Mouse (Mus musculus): ENCODE data around the gene Lin54. TPM values are rescaled to one million over a fixed set of nuclear protein-coding genes. Genes with fewer than 3 reads are reported as not detected.
A peak's percentile ranks its signal among the peaks of the same experiment; 100 is the strongest.
"Not testable (repeated sequence)": the region's sequence is repeated elsewhere in the genome, so short reads cannot be mapped to it uniquely, and the experiment has no call there.

The Lin54 gene
- polyA plus RNA-seq, 1 experiment from 2014 or later, result 13.6 TPM

GRCm38 (mm10) chr5:100430966-100431365, 69.5 kb downstream of the Lin54 start:
- no peaks in the 10 kb centered on the region for H3K9me3 ChIP-seq
- H3K36me3 ChIP-seq, result peaks cover 21% of the 10 kb centered on the region
- H3K27me3 ChIP-seq, result no peaks in the 10 kb centered on the region
- 71% methylated on average over 2 of the region's 2 CpGs for WGBS
- no peak overlapping the region for H3K27ac ChIP-seq
- ATAC-seq (ENCODE audit: insufficient number of reproducible peaks, insufficient read depth, low FRiP score, low TSS enrichment), result no peak
- peak overlapping the region; percentile 78; the same call in 1 of the 2 replicates for H3K4me2 ChIP-seq (replicated peaks)
- no peak overlapping the region for H3K4me3 ChIP-seq
- peaks cover 30% of the 10 kb centered on the region for H3K4me1 ChIP-seq
- no peak overlapping the region for H3K9ac ChIP-seq

- Histone ChIP-seq H3K4me2 (replicated peaks) (peak overlapping the region; percentile 78), H3K4me1 (peaks cover 34% of the 10 kb centered on the region), H3K4me3 (peak overlapping the region; percentile 79), H3K9me3 (no peaks in the 10 kb centered on the region), H3K9ac (peak overlapping the region; percentile 73), H3K36me3 (peaks cover 30% of the 10 kb centered on the region), H3K27me3 (no peaks in the 10 kb centered on the region), H3K27ac (peak overlapping the region; percentile 92)
- 5% methylated on average over 11 of the region's 11 CpGs for WGBS
- no peak for ATAC-seq (ENCODE audit: insufficient number of reproducible peaks, insufficient read depth, low FRiP score, low TSS enrichment)
Measured at GRCm38 (mm10) chr5:100430076-100430390, 70.4 kb downstream of the Lin54 start.

- H3K9ac ChIP-seq, result peak overlapping the region; percentile 90
- H3K4me2 ChIP-seq (replicated peaks), result peak overlapping the region; percentile 95
- peak; percentile 99 for ATAC-seq (ENCODE audit: insufficient number of reproducible peaks, insufficient read depth, low FRiP score, low TSS enrichment)
- no peaks in the 10 kb centered on the region for H3K27me3 ChIP-seq
- peaks cover 35% of the 10 kb centered on the region for H3K36me3 ChIP-seq
- H3K9me3 ChIP-seq, result no peaks in the 10 kb centered on the region
- peaks cover 40% of the 10 kb centered on the region for H3K4me1 ChIP-seq
- H3K27ac ChIP-seq, result peak overlapping the region; percentile 92
- peak overlapping the region; percentile 79 for H3K4me3 ChIP-seq
- WGBS, result under 1% methylated on average over 53 of the region's 53 CpGs
Measured at GRCm38 (mm10) chr5:100429344-100430075, 70.9 kb downstream of the Lin54 start.

GRCm38 (mm10) chr5:100428734-100429343, 71.6 kb downstream of the Lin54 start:
- ATAC-seq (ENCODE audit: insufficient number of reproducible peaks, insufficient read depth, low FRiP score, low TSS enrichment), result peak; percentile 35; the same call in 1 of the 2 replicates
- Histone ChIP-seq H3K4me3 (peak overlapping the region; percentile 79), H3K27me3 (no peaks in the 10 kb centered on the region), H3K9me3 (no peaks in the 10 kb centered on the region), H3K4me1 (peaks cover 45% of the 10 kb centered on the region), H3K9ac (peak overlapping the region; percentile 90), H3K4me2 (replicated peaks) (peak overlapping the region; percentile 95), H3K27ac (peak overlapping the region; percentile 92), H3K36me3 (peaks cover 42% of the 10 kb centered on the region)
- under 1% methylated on average over 20 of the region's 20 CpGs for WGBS

GRCm38 (mm10) chr5:100428031-100428733, 72.3 kb downstream of the Lin54 start:
- Histone ChIP-seq H3K4me3 (peak overlapping the region; percentile 79), H3K27ac (0 out of 2 replicates have a peak overlapping the region, but pooled peaks have one; percentile 46), H3K9me3 (no peaks in the 10 kb centered on the region), H3K4me2 (replicated peaks) (peak overlapping the region; percentile 95), H3K27me3 (no peaks in the 10 kb centered on the region), H3K9ac (peak overlapping the region; percentile 90), H3K4me1 (peaks cover 45% of the 10 kb centered on the region), H3K36me3 (peaks cover 49% of the 10 kb centered on the region)
- no peak for ATAC-seq (ENCODE audit: insufficient number of reproducible peaks, insufficient read depth, low FRiP score, low TSS enrichment)
- WGBS, result 13% methylated on average over 5 of the region's 5 CpGs

GRCm38 (mm10) chr5:100427276-100427675, 73.2 kb downstream of the Lin54 start:
- H3K4me2 ChIP-seq (replicated peaks), result peak overlapping the region; percentile 95
- H3K36me3 ChIP-seq, result peaks cover 58% of the 10 kb centered on the region
- H3K9me3 ChIP-seq, result no peaks in the 10 kb centered on the region
- H3K9ac ChIP-seq, result peak overlapping the region; percentile 90; the same call in 1 of the 2 replicates
- no peak for ATAC-seq (ENCODE audit: insufficient number of reproducible peaks, insufficient read depth, low FRiP score, low TSS enrichment)
- WGBS, result 43% methylated on average over 9 of the region's 9 CpGs
- peak overlapping the region; percentile 79 for H3K4me3 ChIP-seq
- H3K4me1 ChIP-seq, result peaks cover 45% of the 10 kb centered on the region
- no peak overlapping the region for H3K27ac ChIP-seq
- no peaks in the 10 kb centered on the region for H3K27me3 ChIP-seq

GRCm38 (mm10) chr5:100425823-100426222, 74.6 kb downstream of the Lin54 start:
- ATAC-seq (ENCODE audit: insufficient number of reproducible peaks, insufficient read depth, low FRiP score, low TSS enrichment); H3K27me3 ChIP-seq; H3K4me3 ChIP-seq; H3K9me3 ChIP-seq; H3K9ac ChIP-seq; H3K27ac ChIP-seq: not testable (repeated sequence)
- H3K4me2 ChIP-seq (replicated peaks), result peak overlapping the region; percentile 95
- peaks cover 71% of the 10 kb centered on the region for H3K36me3 ChIP-seq
- 70% methylated on average over 2 of the region's 2 CpGs for WGBS
- H3K4me1 ChIP-seq, result peaks cover 44% of the 10 kb centered on the region

GRCm38 (mm10) chr5:100424252-100424651, 76.2 kb downstream of the Lin54 start:
- no peaks in the 10 kb centered on the region for H3K9me3 ChIP-seq
- peaks cover 84% of the 10 kb centered on the region for H3K36me3 ChIP-seq
- H3K27ac ChIP-seq, result no peak overlapping the region
- H3K27me3 ChIP-seq, result no peaks in the 10 kb centered on the region
- H3K9ac ChIP-seq, result no peak overlapping the region
- 84% methylated on average over 3 of the region's 3 CpGs for WGBS
- H3K4me1 ChIP-seq, result peaks cover 37% of the 10 kb centered on the region
- H3K4me3 ChIP-seq, result 0 out of 2 replicates have a peak overlapping the region, but pooled peaks have one; percentile 5
- no peak for ATAC-seq (ENCODE audit: insufficient number of reproducible peaks, insufficient read depth, low FRiP score, low TSS enrichment)
- peak overlapping the region; percentile 25 for H3K4me2 ChIP-seq (replicated peaks)

- Histone ChIP-seq H3K27ac (no peak overlapping the region), H3K4me2 (replicated peaks) (0 out of 2 replicates have a peak overlapping the region, but pooled peaks have one; percentile 25), H3K36me3 (peaks cover 89% of the 10 kb centered on the region), H3K4me1 (peaks cover 37% of the 10 kb centered on the region), H3K9me3 (no peaks in the 10 kb centered on the region), H3K4me3 (no peak overlapping the region), H3K27me3 (no peaks in the 10 kb centered on the region), H3K9ac (no peak overlapping the region)
- WGBS, result 76% methylated on average over 7 of the region's 7 CpGs
- no peak for ATAC-seq (ENCODE audit: insufficient number of reproducible peaks, insufficient read depth, low FRiP score, low TSS enrichment)
Measured at GRCm38 (mm10) chr5:100423626-100424025, 76.8 kb downstream of the Lin54 start.

GRCm38 (mm10) chr5:100418861-100419260, 81.6 kb downstream of the Lin54 start:
- Histone ChIP-seq H3K4me1 (0 out of 2 replicates have a peak, but pooled peaks cover 6% of the 10 kb centered on the region), H3K4me2 (replicated peaks) (no peak overlapping the region), H3K27me3 (no peaks in the 10 kb centered on the region), H3K4me3 (no peak overlapping the region), H3K9ac (no peak overlapping the region), H3K27ac (no peak overlapping the region), H3K36me3 (peaks cover 47% of the 10 kb centered on the region), H3K9me3 (no peaks in the 10 kb centered on the region)
- 62% methylated on average over 4 of the region's 4 CpGs for WGBS
- no peak for ATAC-seq (ENCODE audit: insufficient number of reproducible peaks, insufficient read depth, low FRiP score, low TSS enrichment)

- H3K4me2 ChIP-seq (replicated peaks), result no peak overlapping the region
- peaks cover 40% of the 10 kb centered on the region for H3K36me3 ChIP-seq
- H3K27ac ChIP-seq, result no peak overlapping the region
- WGBS, result 84% methylated on average over 2 of the region's 2 CpGs
- no peak for ATAC-seq (ENCODE audit: insufficient number of reproducible peaks, insufficient read depth, low FRiP score, low TSS enrichment)
- peaks cover 11% of the 10 kb centered on the region; the same call in 1 of the 2 replicates for H3K4me1 ChIP-seq
- no peaks in the 10 kb centered on the region for H3K9me3 ChIP-seq
- H3K27me3 ChIP-seq, result no peaks in the 10 kb centered on the region
- H3K9ac ChIP-seq, result no peak overlapping the region
- no peak overlapping the region for H3K4me3 ChIP-seq
Measured at GRCm38 (mm10) chr5:100418077-100418476, 82.4 kb downstream of the Lin54 start.
